Mouse (Mus musculus): Measurements from ENCODE around the gene Grhpr. TPM values are rescaled to one million over a fixed set of nuclear protein-coding genes. Genes with fewer than 3 reads are reported as not detected.

Grhpr gene
- polyA plus RNA-seq, 1 experiment, result 71.1 TPM

DNA sequence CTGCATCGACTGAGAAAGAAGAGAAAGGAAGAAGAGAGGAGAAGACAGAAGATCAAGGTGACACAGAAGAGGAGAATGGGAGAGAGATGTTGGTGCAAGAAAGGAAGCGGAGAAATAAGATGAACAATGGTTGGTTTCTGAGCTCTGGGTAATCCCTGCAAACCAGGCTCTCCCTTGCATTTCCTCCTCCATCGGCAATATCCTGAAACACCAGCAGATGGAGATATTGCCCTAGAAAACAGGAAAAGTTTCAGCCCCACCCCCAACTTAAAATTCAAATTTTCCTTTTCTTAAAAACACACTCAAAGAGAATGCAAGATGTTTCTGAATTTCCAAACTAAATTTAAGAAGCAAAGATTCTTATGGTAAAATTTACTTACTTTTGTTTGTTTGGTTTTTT, 34.4 kb downstream of the Grhpr start:
- no peak for TF ChIP-seq POLR2AphosphoS2 (IDR thresholded peaks at IDR 0.05; ENCODE audit: insufficient read length, low read depth)
- TF ChIP-seq USF1 (IDR thresholded peaks at IDR 0.05; ENCODE audit: low read depth), result no peak
- no peak for TF ChIP-seq REST (IDR thresholded peaks at IDR 0.05; ENCODE audit: insufficient read depth, insufficient read length)
- TF ChIP-seq SRF (IDR thresholded peaks at IDR 0.05; ENCODE audit: control insufficient read depth, insufficient read length, low read depth), result no peak
- no peak for TF ChIP-seq TCF12 (IDR thresholded peaks at IDR 0.05; ENCODE audit: insufficient read depth, poor library complexity, severe bottlenecking)
- no peak for TF ChIP-seq MYOD1 (IDR thresholded peaks at IDR 0.05; ENCODE audit: control insufficient read depth in 1 of 3, insufficient read length in 2 of 3, low read depth in 2 of 3)
- TF ChIP-seq CEBPB (IDR thresholded peaks at IDR 0.05; ENCODE audit: insufficient read depth, poor library complexity, severe bottlenecking), result no peak
- TF ChIP-seq MAX (IDR thresholded peaks at IDR 0.05; ENCODE audit: low read depth), result no peak
- TF ChIP-seq TCF3 (IDR thresholded peaks at IDR 0.05; ENCODE audit: insufficient read length, low read depth), result no peak
- TF ChIP-seq MYOG (IDR thresholded peaks at IDR 0.05; ENCODE audit: control insufficient read depth in 1 of 3, insufficient read depth in 1 of 3, insufficient read length in 2 of 3, low read depth in 2 of 3), result no peak
- TF ChIP-seq POLR2A (IDR thresholded peaks at IDR 0.05; ENCODE audit: insufficient read length, low read depth), result no peak
- TF ChIP-seq E2F4 (IDR thresholded peaks at IDR 0.05; ENCODE audit: insufficient read depth), result no peak
- Histone ChIP-seq H3K4me3 (no peak overlapping the region), H3K4me2 (ENCODE audit: low read depth) (no peak overlapping the region), H3ac (ENCODE audit: control insufficient read depth, insufficient read length) (no peak overlapping the region), H3K79me2 (ENCODE audit: control insufficient read depth, insufficient read depth) (peaks cover 1% of the 10 kb centered on the region), H3K27me3 (ENCODE audit: control insufficient read depth, insufficient read depth, insufficient read length) (no peaks in the 10 kb centered on the region), H3K36me3 (ENCODE audit: control insufficient read depth, insufficient read depth) (no peaks in the 10 kb centered on the region)

DNA sequence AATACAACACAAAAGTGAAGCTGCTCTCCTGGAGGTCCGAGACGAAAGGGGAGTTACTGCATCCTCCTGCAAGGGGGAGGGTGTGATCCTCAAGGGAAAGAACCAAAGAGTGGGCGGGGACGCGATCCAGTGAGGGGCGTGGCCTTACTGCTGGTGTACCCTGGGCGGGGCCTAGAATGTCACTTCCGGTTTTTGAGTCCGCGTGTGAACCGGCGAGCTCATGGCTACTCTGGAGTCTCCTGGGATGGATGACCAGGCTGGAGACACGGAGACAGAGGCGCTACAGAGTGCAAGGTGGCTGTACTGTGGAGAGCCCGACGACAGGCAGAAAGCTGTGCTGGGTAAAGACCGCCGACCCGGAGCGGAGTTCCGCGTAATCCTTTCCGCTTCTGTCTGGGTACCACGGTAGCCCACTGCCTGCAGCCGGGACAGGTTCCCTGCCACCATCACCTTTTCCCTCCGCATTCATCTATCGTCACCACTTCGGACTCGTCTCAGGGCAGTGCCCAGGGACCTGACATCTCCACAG, 37.3 kb downstream of the Grhpr start, which contains the start of gene Polr1e:
Gene Polr1e, plus strand, starts transcription at position 132 of the 529 bp plus-strand sequence.
- H3K36me3 ChIP-seq (ENCODE audit: control insufficient read depth, insufficient read depth), result no peaks in the 10 kb centered on the region
- TF ChIP-seq USF1 (IDR thresholded peaks at IDR 0.05; ENCODE audit: low read depth) (no peak), POLR2AphosphoS2 (IDR thresholded peaks at IDR 0.05; ENCODE audit: insufficient read length, low read depth) (peak; percentile 74), POLR2A (IDR thresholded peaks at IDR 0.05; ENCODE audit: insufficient read length, low read depth) (peak; percentile 80)
- H3K79me2 ChIP-seq (ENCODE audit: control insufficient read depth, insufficient read depth), result no peaks in the 10 kb centered on the region
- peak within 1 kb of the TSS; percentile 50 for H3ac ChIP-seq (ENCODE audit: control insufficient read depth, insufficient read length)
- H3K27me3 ChIP-seq (ENCODE audit: control insufficient read depth, insufficient read depth, insufficient read length), result no peaks in the 10 kb centered on the region
- peak within 1 kb of the TSS; percentile 70 for H3K4me3 ChIP-seq
- H3K4me2 ChIP-seq (ENCODE audit: low read depth), result peak within 1 kb of the TSS; percentile 96

DNA sequence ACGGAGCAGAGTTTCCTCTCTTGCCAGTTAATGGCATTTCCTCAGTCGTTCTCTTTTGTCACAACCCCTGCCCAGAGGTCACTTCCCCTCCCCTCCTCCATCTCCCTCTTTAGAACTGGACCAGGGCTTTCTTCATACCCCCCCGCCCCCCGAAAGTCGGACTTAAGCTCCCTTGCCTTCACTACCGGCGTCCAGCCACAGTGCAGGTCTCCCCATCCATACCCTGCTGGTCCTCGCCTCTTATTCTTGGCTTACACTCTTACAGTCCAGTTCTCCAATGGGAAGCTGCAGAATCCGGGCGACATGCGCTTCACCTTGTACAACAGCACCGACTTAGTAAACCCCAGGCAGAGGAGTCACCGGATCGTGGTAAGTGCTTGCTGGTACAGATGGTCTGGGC, 37.8 kb downstream of the Grhpr start:
- peak overlapping the region; percentile 70 for H3K4me3 ChIP-seq
- peak overlapping the region; percentile 96 for H3K4me2 ChIP-seq (ENCODE audit: low read depth)
- no peaks in the 10 kb centered on the region for H3K36me3 ChIP-seq (ENCODE audit: control insufficient read depth, insufficient read depth)
- no peak for TF ChIP-seq E2F4 (IDR thresholded peaks at IDR 0.05; ENCODE audit: insufficient read depth)
- TF ChIP-seq MYOD1 (IDR thresholded peaks at IDR 0.05; ENCODE audit: control insufficient read depth in 1 of 3, insufficient read length in 2 of 3, low read depth in 2 of 3), result no peak
- TF ChIP-seq USF1 (IDR thresholded peaks at IDR 0.05; ENCODE audit: low read depth), result no peak
- no peak for TF ChIP-seq POLR2AphosphoS2 (IDR thresholded peaks at IDR 0.05; ENCODE audit: insufficient read length, low read depth)
- TF ChIP-seq TCF12 (IDR thresholded peaks at IDR 0.05; ENCODE audit: insufficient read depth, poor library complexity, severe bottlenecking), result no peak
- no peak for TF ChIP-seq CEBPB (IDR thresholded peaks at IDR 0.05; ENCODE audit: insufficient read depth, poor library complexity, severe bottlenecking)
- no peak for TF ChIP-seq SRF (IDR thresholded peaks at IDR 0.05; ENCODE audit: control insufficient read depth, insufficient read length, low read depth)
- TF ChIP-seq MYOG (IDR thresholded peaks at IDR 0.05; ENCODE audit: control insufficient read depth in 1 of 3, insufficient read depth in 1 of 3, insufficient read length in 2 of 3, low read depth in 2 of 3), result no peak
- no peak for TF ChIP-seq TCF3 (IDR thresholded peaks at IDR 0.05; ENCODE audit: insufficient read length, low read depth)
- no peak for TF ChIP-seq MAX (IDR thresholded peaks at IDR 0.05; ENCODE audit: low read depth)
- no peak for TF ChIP-seq REST (IDR thresholded peaks at IDR 0.05; ENCODE audit: insufficient read depth, insufficient read length)
- no peak for TF ChIP-seq POLR2A (IDR thresholded peaks at IDR 0.05; ENCODE audit: insufficient read length, low read depth)
- H3ac ChIP-seq (ENCODE audit: control insufficient read depth, insufficient read length), result peak overlapping the region; percentile 50
- no peaks in the 10 kb centered on the region for H3K27me3 ChIP-seq (ENCODE audit: control insufficient read depth, insufficient read depth, insufficient read length)
- H3K79me2 ChIP-seq (ENCODE audit: control insufficient read depth, insufficient read depth), result no peaks in the 10 kb centered on the region

DNA sequence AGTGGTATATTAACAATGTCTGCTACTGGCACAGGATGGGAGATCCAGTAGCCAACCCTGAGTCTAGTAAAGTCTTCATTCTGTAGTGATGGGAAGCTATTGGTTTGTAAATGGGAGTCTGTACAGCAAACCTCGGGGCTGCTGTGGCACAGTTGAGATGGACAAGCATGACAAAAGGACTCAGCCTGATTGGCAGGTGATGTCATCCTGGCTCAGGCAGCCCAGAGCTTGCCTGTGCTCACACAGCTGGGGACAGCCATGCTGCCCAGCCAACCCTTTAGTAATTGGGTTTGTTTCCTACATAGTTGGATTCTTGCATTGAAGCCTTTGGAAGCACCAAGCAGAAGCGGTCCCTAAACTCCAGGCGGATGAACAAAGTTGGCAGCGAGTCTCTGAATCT, 45.3 kb downstream of the Grhpr start:
- H3K27me3 ChIP-seq (ENCODE audit: control insufficient read depth, insufficient read depth, insufficient read length), result no peaks in the 10 kb centered on the region
- no peak for TF ChIP-seq REST (IDR thresholded peaks at IDR 0.05; ENCODE audit: insufficient read depth, insufficient read length)
- TF ChIP-seq USF1 (IDR thresholded peaks at IDR 0.05; ENCODE audit: low read depth), result no peak
- no peak for TF ChIP-seq CEBPB (IDR thresholded peaks at IDR 0.05; ENCODE audit: insufficient read depth, poor library complexity, severe bottlenecking)
- no peak for TF ChIP-seq MAX (IDR thresholded peaks at IDR 0.05; ENCODE audit: low read depth)
- TF ChIP-seq POLR2A (IDR thresholded peaks at IDR 0.05; ENCODE audit: insufficient read length, low read depth), result no peak
- no peak for TF ChIP-seq MYOD1 (IDR thresholded peaks at IDR 0.05; ENCODE audit: control insufficient read depth in 1 of 3, insufficient read length in 2 of 3, low read depth in 2 of 3)
- no peak for TF ChIP-seq SRF (IDR thresholded peaks at IDR 0.05; ENCODE audit: control insufficient read depth, insufficient read length, low read depth)
- TF ChIP-seq E2F4 (IDR thresholded peaks at IDR 0.05; ENCODE audit: insufficient read depth), result no peak
- TF ChIP-seq TCF3 (IDR thresholded peaks at IDR 0.05; ENCODE audit: insufficient read length, low read depth), result no peak
- no peak for TF ChIP-seq MYOG (IDR thresholded peaks at IDR 0.05; ENCODE audit: control insufficient read depth in 1 of 3, insufficient read depth in 1 of 3, insufficient read length in 2 of 3, low read depth in 2 of 3)
- TF ChIP-seq POLR2AphosphoS2 (IDR thresholded peaks at IDR 0.05; ENCODE audit: insufficient read length, low read depth), result no peak
- TF ChIP-seq TCF12 (IDR thresholded peaks at IDR 0.05; ENCODE audit: insufficient read depth, poor library complexity, severe bottlenecking), result no peak
- peaks cover 6% of the 10 kb centered on the region for H3K36me3 ChIP-seq (ENCODE audit: control insufficient read depth, insufficient read depth)
- H3ac ChIP-seq (ENCODE audit: control insufficient read depth, insufficient read length), result no peak overlapping the region
- no peaks in the 10 kb centered on the region for H3K79me2 ChIP-seq (ENCODE audit: control insufficient read depth, insufficient read depth)
- no peak overlapping the region for H3K4me3 ChIP-seq
- no peak overlapping the region for H3K4me2 ChIP-seq (ENCODE audit: low read depth)

DNA sequence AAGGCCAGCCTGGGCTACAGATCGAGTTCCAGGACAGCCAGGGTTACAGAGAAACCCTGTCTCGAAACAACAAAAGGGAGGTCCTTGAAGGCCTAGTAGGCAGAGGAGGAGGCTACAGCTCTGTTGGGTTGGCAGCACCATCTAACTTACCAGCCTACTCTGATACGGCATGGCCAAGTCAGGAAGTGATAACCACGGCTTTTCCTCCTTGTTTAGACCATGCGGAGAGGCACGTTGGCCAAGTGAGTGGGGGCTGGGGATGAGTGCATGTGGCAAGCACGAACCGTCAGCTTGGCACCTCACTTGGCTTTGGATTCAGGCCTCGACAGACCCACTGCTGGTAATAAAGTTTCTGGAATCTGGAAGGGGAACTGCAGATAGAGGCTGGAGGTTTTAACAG, 51.4 kb downstream of the Grhpr start:
- H3ac ChIP-seq (ENCODE audit: control insufficient read depth, insufficient read length), result no peak overlapping the region
- H3K27me3 ChIP-seq (ENCODE audit: control insufficient read depth, insufficient read depth, insufficient read length), result no peaks in the 10 kb centered on the region
- no peak overlapping the region for H3K4me3 ChIP-seq
- no peak for TF ChIP-seq SRF (IDR thresholded peaks at IDR 0.05; ENCODE audit: control insufficient read depth, insufficient read length, low read depth)
- no peak for TF ChIP-seq POLR2A (IDR thresholded peaks at IDR 0.05; ENCODE audit: insufficient read length, low read depth)
- TF ChIP-seq TCF12 (IDR thresholded peaks at IDR 0.05; ENCODE audit: insufficient read depth, poor library complexity, severe bottlenecking), result no peak
- no peak for TF ChIP-seq MYOD1 (IDR thresholded peaks at IDR 0.05; ENCODE audit: control insufficient read depth in 1 of 3, insufficient read length in 2 of 3, low read depth in 2 of 3)
- no peak for TF ChIP-seq E2F4 (IDR thresholded peaks at IDR 0.05; ENCODE audit: insufficient read depth)
- TF ChIP-seq POLR2AphosphoS2 (IDR thresholded peaks at IDR 0.05; ENCODE audit: insufficient read length, low read depth), result no peak
- TF ChIP-seq TCF3 (IDR thresholded peaks at IDR 0.05; ENCODE audit: insufficient read length, low read depth), result no peak
- TF ChIP-seq USF1 (IDR thresholded peaks at IDR 0.05; ENCODE audit: low read depth), result no peak
- no peak for TF ChIP-seq MAX (IDR thresholded peaks at IDR 0.05; ENCODE audit: low read depth)
- H3K4me2 ChIP-seq (ENCODE audit: low read depth), result no peak overlapping the region
- H3K36me3 ChIP-seq (ENCODE audit: control insufficient read depth, insufficient read depth), result peaks cover 18% of the 10 kb centered on the region
- no peaks in the 10 kb centered on the region for H3K79me2 ChIP-seq (ENCODE audit: control insufficient read depth, insufficient read depth)
